Mouse (Mus musculus) embryonic facial prominence, embryonic 15.5 days (tissue): ENCODE data around the gene Fez1. TPM values are rescaled to one million over a fixed set of nuclear protein-coding genes. Genes with fewer than 3 reads are reported as not detected.

Experiments used
- ATAC-seq: fragments of 200-750 bp; cut with Nextera tagmentation; 2 replicates; pipeline ENCODE4 v1.8.0; 2017; ENCODE audit warnings: low read depth, moderate TSS enrichment; ENCODE audit not compliant: insufficient number of reproducible peaks, low FRiP score, low TSS enrichment
- H3K27ac ChIP-seq: fragments of 300-500 bp; sonication (generic); replicated peaks from 2 replicates; pipeline ENCODE4 v1.5.1; 2015; ENCODE audit warnings: mild to moderate bottlenecking, inconsistent platforms
- H3K27me3 ChIP-seq: fragments of 300-500 bp; sonication (generic); 2 replicates; pipeline ENCODE4 v1.6.1; 2015; ENCODE audit warnings: inconsistent platforms
- H3K36me3 ChIP-seq: fragments of 300-500 bp; sonication (generic); 2 replicates; pipeline ENCODE4 v1.6.1; 2015; ENCODE audit warnings: mild to moderate bottlenecking, inconsistent platforms
- H3K4me1 ChIP-seq: fragments of 300-500 bp; sonication (generic); 2 replicates; pipeline ENCODE4 v1.6.1; 2015; ENCODE audit warnings: inconsistent platforms
- H3K4me2 ChIP-seq: fragments of 300-500 bp; sonication (generic); replicated peaks from 2 replicates; pipeline ENCODE4 v1.6.1; 2015; ENCODE audit warnings: mild to moderate bottlenecking, inconsistent platforms
- H3K4me3 ChIP-seq: fragments of 300-500 bp; sonication (generic); replicated peaks from 2 replicates; pipeline ENCODE4 v1.5.1; 2015; ENCODE audit warnings: mild to moderate bottlenecking, inconsistent platforms
- H3K9ac ChIP-seq: fragments of 300-500 bp; sonication (generic); 2 replicates; pipeline ENCODE4 v1.6.1; 2015; ENCODE audit warnings: inconsistent platforms
- H3K9me3 ChIP-seq: fragments of 300-500 bp; sonication (generic); replicated peaks from 2 replicates; pipeline ENCODE4 v1.6.1; 2016; ENCODE audit warnings: inconsistent platforms
- WGBS: fragments of 180-500 bp; shearing (Covaris S2); methylation state at CpG from one replicate; pipeline ENCODE4 v1.1.7; 2015; 5-methylcytosine and 5-hydroxymethylcytosine counted together
- polyA plus RNA-seq: library from polyadenylated mRNA; unstranded; fragments of >200 nt; fragmentation: Nextera tagmentation; extraction: Ambion mirVana; gene quantifications from 2 replicates; pipeline ENCODE4 v1.2.1, GENCODE M21; 2015

Gene Fez1
- polyA plus RNA-seq, 1 experiment from 2014 or later, result 53.9 TPM

- Histone ChIP-seq H3K36me3 (no peaks in the 10 kb centered on the region), H3K9me3 (no peaks in the 10 kb centered on the region), H3K9ac (no peak overlapping the region), H3K4me2 (no peak overlapping the region), H3K4me3 (no peak overlapping the region), H3K27ac (no peak overlapping the region), H3K27me3 (no peaks in the 10 kb centered on the region), H3K4me1 (no peaks in the 10 kb centered on the region)
- no peak for ATAC-seq
- WGBS, result 80% methylated on average over 6 of the region's 6 CpGs
Measured at GRCm38 (mm10) chr9:36868662-36869061, 47.0 kb downstream of the Fez1 start.

GRCm38 (mm10) chr9:36870263-36870662 lies 48.6 kb downstream of the Fez1 start:
- Histone ChIP-seq H3K27ac (no peak overlapping the region), H3K4me2 (no peak overlapping the region), H3K36me3 (no peaks in the 10 kb centered on the region), H3K9me3 (no peaks in the 10 kb centered on the region), H3K27me3 (no peaks in the 10 kb centered on the region), H3K4me1 (no peaks in the 10 kb centered on the region), H3K4me3 (no peak overlapping the region), H3K9ac (no peak overlapping the region)
- 27% methylated on average over 1 of the region's 1 CpGs for WGBS
- no peak for ATAC-seq

- Histone ChIP-seq H3K4me2 (no peak overlapping the region), H3K9me3 (no peaks in the 10 kb centered on the region), H3K27me3 (no peaks in the 10 kb centered on the region), H3K36me3 (no peaks in the 10 kb centered on the region), H3K4me3 (no peak overlapping the region), H3K4me1 (no peaks in the 10 kb centered on the region), H3K27ac (no peak overlapping the region), H3K9ac (no peak overlapping the region)
- WGBS, result 75% methylated on average over 2 of the region's 2 CpGs
- ATAC-seq, result no peak
Measured at GRCm38 (mm10) chr9:36873796-36874195, 52.1 kb downstream of the Fez1 start.

GRCm38 (mm10) chr9:36876313-36876712 lies 54.6 kb downstream of the Fez1 start:
- Histone ChIP-seq H3K4me2 (no peak overlapping the region), H3K4me1 (no peaks in the 10 kb centered on the region), H3K9me3 (no peaks in the 10 kb centered on the region), H3K9ac (no peak overlapping the region), H3K27ac (no peak overlapping the region), H3K36me3 (no peaks in the 10 kb centered on the region), H3K27me3 (no peaks in the 10 kb centered on the region), H3K4me3 (no peak overlapping the region)
- no peak for ATAC-seq
- 82% methylated on average over 5 of the region's 5 CpGs for WGBS

DNA sequence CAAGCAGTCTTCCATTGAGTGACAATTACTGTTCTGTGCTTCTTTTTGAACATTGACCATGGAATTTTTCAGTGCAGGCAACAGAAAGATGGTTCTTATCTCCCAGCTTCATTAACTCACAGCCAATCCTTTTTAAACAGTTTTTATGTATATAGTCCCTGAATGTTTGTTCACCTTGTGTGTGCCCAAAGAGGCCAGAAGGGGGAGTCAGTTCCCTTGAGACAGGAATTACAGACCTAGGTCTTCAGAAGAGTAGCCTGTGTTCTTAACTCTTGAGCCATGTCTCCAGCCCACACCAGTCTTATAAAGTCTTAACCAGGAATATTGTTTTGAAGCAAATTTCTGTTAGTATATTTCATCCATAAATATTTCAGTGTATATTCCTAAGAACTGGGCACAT lies 55.1 kb downstream of the Fez1 start:
- no peak for ATAC-seq
- Histone ChIP-seq H3K4me2 (no peak overlapping the region), H3K27ac (no peak overlapping the region), H3K27me3 (no peaks in the 10 kb centered on the region), H3K36me3 (no peaks in the 10 kb centered on the region), H3K4me1 (no peaks in the 10 kb centered on the region), H3K9ac (no peak overlapping the region), H3K9me3 (no peaks in the 10 kb centered on the region), H3K4me3 (no peak overlapping the region)

- ATAC-seq, result no peak
- Histone ChIP-seq H3K4me3 (no peak overlapping the region), H3K9me3 (no peaks in the 10 kb centered on the region), H3K4me2 (no peak overlapping the region), H3K9ac (no peak overlapping the region), H3K4me1 (no peaks in the 10 kb centered on the region), H3K27ac (no peak overlapping the region), H3K27me3 (no peaks in the 10 kb centered on the region), H3K36me3 (no peaks in the 10 kb centered on the region)
- WGBS, result 72% methylated on average over 5 of the region's 5 CpGs
Measured at GRCm38 (mm10) chr9:36881615-36882014, 60.0 kb downstream of the Fez1 start.

GRCm38 (mm10) chr9:36882034-36882745 lies 60.5 kb downstream of the Fez1 start:
- ATAC-seq, result no peak
- Histone ChIP-seq H3K4me1 (no peaks in the 10 kb centered on the region), H3K9me3 (no peaks in the 10 kb centered on the region), H3K4me2 (no peak overlapping the region), H3K9ac (no peak overlapping the region), H3K27ac (no peak overlapping the region), H3K4me3 (no peak overlapping the region), H3K36me3 (no peaks in the 10 kb centered on the region), H3K27me3 (no peaks in the 10 kb centered on the region)
- WGBS, result 32% methylated on average over 8 of the region's 8 CpGs

DNA sequence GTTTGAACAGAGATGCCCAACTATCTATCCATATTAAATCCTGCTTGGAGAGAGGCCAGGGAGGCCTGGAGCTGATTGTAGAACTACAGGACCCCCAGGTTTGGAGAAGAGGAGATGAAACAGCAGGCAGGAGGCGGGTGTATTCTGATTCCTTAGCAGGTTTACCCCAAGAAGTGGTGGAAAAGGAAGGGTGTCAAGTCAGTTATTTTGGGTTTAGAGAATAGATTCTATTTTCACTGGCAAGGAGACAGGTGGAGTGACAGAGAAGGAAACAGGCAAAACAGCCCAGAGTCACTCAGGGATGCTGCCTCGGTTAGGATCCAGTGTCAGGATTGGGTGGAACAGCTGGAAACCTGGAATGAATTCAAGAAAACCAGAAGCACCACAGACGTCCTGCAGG lies 61.9 kb downstream of the Fez1 start:
- no peak for ATAC-seq
- H3K9me3 ChIP-seq, result no peaks in the 10 kb centered on the region
- H3K27me3 ChIP-seq, result no peaks in the 10 kb centered on the region
- WGBS, result 58% methylated on average over 3 of the region's 3 CpGs
- H3K4me2 ChIP-seq, result no peak overlapping the region
- no peak overlapping the region for H3K4me3 ChIP-seq
- no peak overlapping the region for H3K9ac ChIP-seq
- H3K36me3 ChIP-seq, result no peaks in the 10 kb centered on the region
- H3K27ac ChIP-seq, result no peak overlapping the region
- H3K4me1 ChIP-seq, result no peaks in the 10 kb centered on the region

DNA sequence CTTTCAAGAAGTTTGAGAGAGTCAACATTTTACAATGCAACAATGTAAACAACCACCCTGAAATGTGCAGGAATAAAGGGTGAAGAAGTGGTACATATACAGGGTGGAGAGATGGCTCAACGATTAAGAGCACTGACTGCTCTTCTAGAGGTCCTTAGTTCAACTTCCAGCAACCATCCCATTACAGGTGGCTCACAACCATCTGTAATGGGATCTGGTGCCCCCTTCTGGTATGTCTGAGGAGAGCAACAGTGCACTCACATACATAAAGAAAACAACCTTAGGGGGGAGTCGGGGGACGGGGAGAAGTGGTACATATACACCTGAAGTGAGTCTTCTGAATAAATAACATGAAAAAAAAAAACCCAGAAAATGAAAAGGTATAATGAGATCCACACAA lies 63.6 kb downstream of the Fez1 start:
- no peaks in the 10 kb centered on the region for H3K9me3 ChIP-seq
- H3K27me3 ChIP-seq, result no peaks in the 10 kb centered on the region
- H3K4me3 ChIP-seq, result no peak overlapping the region
- WGBS, result 51% methylated on average over 3 of the region's 3 CpGs
- H3K27ac ChIP-seq, result no peak overlapping the region
- no peaks in the 10 kb centered on the region for H3K4me1 ChIP-seq
- ATAC-seq, result no peak
- H3K36me3 ChIP-seq, result no peaks in the 10 kb centered on the region
- H3K4me2 ChIP-seq, result no peak overlapping the region
- H3K9ac ChIP-seq, result no peak overlapping the region

DNA sequence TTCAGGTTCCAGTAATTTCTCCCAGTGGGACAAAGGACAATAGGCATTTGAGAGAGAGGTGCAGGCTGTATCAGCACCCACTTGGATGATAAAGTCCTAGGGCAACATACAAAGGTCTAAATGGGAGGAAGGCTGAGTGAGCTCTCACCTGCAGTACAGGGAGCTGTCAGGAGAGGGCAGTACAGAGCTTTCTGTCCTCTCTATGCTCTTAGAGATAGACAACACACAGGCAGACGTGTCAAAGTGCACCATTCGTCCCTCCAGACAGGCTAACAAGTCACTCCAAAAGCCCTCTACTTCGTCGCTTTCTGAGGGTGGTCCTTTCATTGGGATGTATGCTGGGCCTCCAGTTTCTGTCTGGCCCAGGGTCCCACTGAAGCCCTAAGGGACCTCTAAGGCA lies 68.9 kb downstream of the Fez1 start:
- no peaks in the 10 kb centered on the region for H3K9me3 ChIP-seq
- H3K27me3 ChIP-seq, result no peaks in the 10 kb centered on the region
- H3K4me2 ChIP-seq, result no peak overlapping the region
- H3K9ac ChIP-seq, result no peak overlapping the region
- H3K4me1 ChIP-seq, result no peaks in the 10 kb centered on the region
- no peak for ATAC-seq
- WGBS, result 31% methylated on average over 4 of the region's 4 CpGs
- no peak overlapping the region for H3K4me3 ChIP-seq
- no peaks in the 10 kb centered on the region for H3K36me3 ChIP-seq
- no peak overlapping the region for H3K27ac ChIP-seq

DNA sequence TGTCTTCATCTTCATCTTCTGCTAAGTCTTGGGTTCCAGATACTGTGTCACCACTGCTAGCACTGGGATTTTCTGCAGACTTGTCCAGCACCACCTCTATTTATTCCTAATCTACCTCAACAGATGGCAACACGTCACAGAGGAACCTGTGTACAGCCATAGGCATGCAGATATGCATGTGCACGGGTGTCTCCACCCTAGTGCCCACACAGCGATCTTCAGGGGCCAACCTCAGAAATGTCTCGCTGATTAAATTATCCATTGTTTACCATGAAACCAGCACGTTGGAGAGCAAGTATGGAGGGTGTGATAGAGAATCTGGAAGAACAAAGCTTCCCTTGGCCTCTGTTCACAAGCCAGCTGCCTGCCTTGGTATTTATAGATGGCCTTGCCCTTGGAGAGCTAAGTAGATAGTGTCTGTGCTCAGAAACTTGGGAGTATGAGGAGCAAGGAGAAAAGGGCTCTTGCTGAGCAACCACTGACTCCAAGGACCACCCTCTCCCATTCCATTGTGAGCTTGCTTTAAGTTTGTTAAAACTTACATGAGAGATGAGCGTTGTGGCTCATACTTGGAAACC lies 71.8 kb downstream of the Fez1 start:
- no peaks in the 10 kb centered on the region for H3K4me1 ChIP-seq
- H3K27me3 ChIP-seq, result no peaks in the 10 kb centered on the region
- ATAC-seq, result no peak
- H3K27ac ChIP-seq, result no peak overlapping the region
- H3K4me3 ChIP-seq, result no peak overlapping the region
- no peaks in the 10 kb centered on the region for H3K9me3 ChIP-seq
- WGBS, result 65% methylated on average over 6 of the region's 6 CpGs
- H3K36me3 ChIP-seq, result no peaks in the 10 kb centered on the region
- H3K9ac ChIP-seq, result no peak overlapping the region
- no peak overlapping the region for H3K4me2 ChIP-seq

DNA sequence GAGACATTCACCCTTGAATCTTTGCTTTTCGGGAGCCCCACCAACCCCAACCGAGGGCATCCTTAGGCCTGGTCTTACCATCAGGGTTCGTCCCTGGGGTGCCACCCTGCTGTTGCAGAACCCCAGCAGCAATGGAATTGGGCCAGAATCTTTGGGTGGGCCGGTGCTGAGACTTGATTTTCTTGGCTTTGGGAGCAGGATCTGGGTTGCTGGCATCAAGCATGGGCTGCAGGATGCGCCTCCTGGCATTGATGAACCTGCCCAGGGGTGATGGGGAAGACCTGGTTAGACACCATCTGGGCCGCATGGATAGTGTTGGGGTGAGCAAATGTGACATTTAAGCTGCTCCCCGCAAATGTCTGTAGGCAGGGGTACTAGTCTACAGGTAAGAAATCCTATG lies 72.6 kb downstream of the Fez1 start:
- no peak for ATAC-seq
- H3K36me3 ChIP-seq, result no peaks in the 10 kb centered on the region
- no peaks in the 10 kb centered on the region for H3K4me1 ChIP-seq
- no peaks in the 10 kb centered on the region for H3K27me3 ChIP-seq
- H3K9ac ChIP-seq, result no peak overlapping the region
- no peak overlapping the region for H3K4me2 ChIP-seq
- WGBS, result 85% methylated on average over 7 of the region's 7 CpGs
- no peaks in the 10 kb centered on the region for H3K9me3 ChIP-seq
- H3K27ac ChIP-seq, result no peak overlapping the region
- H3K4me3 ChIP-seq, result no peak overlapping the region
